Mouse (Mus musculus) ovary, postnatal 36 days (tissue): ENCODE measurements around the gene Utp3.

Experiments
- DNase-seq: peaks from one replicate; pipeline ENCODE4 v3.0.0; 2022; ENCODE audit warnings: low spot score, mixed read lengths

The Utp3 gene

DNA sequence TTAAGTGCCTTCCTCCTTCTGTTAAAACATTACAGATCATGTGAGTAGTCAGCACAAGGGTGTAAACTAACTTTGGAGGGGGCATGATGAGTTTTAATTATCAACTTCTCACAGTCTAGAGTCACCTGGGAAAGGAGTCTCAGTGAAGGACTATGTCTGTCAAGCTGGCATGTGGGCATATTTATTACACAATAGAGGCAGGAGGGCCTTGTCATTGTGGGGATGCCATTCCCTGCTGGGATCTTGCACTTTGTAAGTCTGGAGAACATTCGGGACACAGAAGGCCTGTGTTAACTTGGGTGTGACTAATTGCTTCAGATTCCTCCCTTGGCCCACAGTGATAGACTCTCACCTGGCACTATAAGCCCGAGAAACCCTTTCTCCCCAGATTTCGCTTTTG is 15.3 kb downstream of the Utp3 start:
- no peak for DNase-seq

DNA sequence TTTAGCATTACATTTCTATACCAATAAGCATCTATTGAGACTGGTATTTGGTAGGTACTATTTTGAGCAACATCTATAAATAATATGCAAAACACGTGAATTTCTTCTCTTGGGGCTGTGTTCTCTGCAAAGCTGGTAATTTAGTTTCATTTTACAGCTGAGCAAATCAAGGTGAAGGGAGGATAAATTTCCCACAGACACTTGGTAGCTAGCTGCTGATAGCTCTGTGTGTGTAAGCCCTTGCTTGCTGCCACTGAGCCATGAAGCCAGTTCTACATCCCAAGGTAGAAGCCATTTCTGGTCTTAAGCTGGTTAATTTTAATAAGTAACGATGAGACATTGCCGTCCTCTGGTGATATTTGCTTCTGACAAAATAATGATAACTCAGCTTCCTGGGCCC is 20.6 kb downstream of the Utp3 start:
- no peak for DNase-seq

- DNase-seq, result no peak
Observed at GRCm38 (mm10) chr5:88575506-88576338, 21.5 kb downstream of the Utp3 start.

- no peak for DNase-seq
Observed at GRCm38 (mm10) chr5:88580681-88581080, 26.4 kb downstream of the Utp3 start.

DNA sequence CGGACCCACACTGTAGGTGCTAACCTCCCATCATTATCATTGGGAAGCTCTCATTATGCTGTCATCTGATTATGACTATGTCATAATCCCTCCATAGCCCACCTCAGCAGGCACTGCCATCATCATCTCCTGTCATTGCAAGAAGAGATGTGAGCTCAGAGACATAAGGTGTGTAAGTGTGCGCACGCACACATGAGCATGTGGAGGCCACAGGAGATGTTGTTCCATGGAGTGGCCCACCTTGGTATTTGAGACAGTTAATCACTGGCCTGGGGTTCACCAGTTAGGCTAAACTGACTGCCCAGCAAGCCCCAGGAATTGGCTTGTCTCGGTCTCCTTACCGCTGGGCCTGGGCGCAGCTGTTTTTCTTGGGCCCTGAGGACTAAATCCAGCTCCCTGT is 27.1 kb downstream of the Utp3 start:
- DNase-seq, result no peak

- DNase-seq, result no peak
Observed at GRCm38 (mm10) chr5:88583271-88584031, 29.2 kb downstream of the Utp3 start.

DNA sequence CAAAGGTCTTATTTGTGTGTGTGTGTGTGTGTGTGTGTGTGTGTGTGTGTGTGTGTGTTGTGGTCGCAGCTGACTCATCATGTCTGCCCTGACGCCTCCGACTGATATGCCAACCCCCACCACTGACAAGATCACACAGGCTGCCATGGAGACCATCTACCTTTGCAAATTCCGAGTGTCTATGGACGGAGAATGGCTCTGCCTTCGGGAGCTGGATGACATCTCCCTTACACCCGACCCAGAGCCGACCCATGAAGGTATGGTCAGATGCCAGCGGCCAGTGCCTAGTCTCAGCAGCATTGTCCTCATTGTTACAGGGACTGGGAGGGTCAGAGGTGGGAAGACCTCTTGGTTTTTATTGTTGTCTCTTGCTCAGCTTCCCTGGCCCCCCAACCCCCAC is 29.8 kb downstream of the Utp3 start:
- DNase-seq, result no peak

- no peak for DNase-seq
Observed at GRCm38 (mm10) chr5:88586407-88587174, 32.3 kb downstream of the Utp3 start.

DNA sequence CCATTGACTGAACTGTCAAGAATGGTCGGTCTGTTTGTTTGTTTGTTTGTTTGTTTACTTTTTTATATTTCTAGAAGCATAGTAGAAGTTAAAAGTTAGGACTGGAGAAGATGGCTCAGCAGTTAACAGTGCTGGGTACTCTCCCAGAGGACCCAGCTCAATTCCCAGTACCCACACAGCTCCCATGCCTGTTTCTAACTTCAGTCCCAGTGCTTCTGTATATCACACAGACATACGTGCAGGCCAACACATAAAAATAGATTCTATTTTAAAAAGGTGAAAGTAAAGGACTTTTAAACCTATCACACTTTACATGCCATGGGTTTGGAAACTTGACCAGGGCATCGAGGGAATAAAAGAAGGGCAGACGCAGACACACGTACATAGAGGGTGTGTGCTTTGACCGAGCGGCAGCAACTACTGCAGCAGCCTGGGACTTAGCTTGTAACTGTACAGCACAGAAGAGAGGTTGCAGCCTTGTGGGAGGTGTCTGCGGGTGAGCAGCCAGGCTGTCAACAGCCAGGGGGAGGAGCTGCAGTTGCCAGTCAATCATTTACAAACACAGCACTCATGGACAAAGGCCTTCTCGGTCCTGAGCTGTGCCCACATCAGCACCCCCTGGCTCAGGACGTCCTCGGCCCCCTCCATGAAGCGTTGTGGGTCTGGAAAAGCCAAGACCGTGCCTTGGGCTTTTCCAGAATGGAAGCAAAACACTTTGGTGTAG is 33.1 kb downstream of the Utp3 start:
- no peak for DNase-seq

GRCm38 (mm10) chr5:88588481-88588880 is 34.2 kb downstream of the Utp3 start:
- DNase-seq, result no peak

GRCm38 (mm10) chr5:88593421-88594172 is 39.3 kb downstream of the Utp3 start:
- no peak for DNase-seq

DNA sequence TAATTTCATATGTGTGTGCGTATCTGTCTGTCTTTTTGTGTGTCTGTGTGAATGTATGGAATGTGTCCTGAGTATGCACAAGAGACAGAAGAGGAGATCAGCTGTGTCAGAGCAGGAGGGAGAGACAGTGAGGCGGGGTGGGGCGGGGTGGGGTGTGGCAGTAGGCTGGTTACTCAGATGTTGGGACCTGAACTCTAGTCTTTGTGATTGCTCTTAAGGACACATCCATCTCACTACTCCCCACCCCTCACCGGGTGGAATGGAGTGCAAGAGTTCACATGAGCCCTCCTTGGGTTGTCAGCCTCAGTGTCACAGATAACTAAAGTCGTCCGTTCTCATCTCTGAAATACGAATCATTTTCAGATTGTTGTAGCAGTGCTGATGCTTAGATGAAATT is 39.9 kb downstream of the Utp3 start:
- no peak for DNase-seq

DNA sequence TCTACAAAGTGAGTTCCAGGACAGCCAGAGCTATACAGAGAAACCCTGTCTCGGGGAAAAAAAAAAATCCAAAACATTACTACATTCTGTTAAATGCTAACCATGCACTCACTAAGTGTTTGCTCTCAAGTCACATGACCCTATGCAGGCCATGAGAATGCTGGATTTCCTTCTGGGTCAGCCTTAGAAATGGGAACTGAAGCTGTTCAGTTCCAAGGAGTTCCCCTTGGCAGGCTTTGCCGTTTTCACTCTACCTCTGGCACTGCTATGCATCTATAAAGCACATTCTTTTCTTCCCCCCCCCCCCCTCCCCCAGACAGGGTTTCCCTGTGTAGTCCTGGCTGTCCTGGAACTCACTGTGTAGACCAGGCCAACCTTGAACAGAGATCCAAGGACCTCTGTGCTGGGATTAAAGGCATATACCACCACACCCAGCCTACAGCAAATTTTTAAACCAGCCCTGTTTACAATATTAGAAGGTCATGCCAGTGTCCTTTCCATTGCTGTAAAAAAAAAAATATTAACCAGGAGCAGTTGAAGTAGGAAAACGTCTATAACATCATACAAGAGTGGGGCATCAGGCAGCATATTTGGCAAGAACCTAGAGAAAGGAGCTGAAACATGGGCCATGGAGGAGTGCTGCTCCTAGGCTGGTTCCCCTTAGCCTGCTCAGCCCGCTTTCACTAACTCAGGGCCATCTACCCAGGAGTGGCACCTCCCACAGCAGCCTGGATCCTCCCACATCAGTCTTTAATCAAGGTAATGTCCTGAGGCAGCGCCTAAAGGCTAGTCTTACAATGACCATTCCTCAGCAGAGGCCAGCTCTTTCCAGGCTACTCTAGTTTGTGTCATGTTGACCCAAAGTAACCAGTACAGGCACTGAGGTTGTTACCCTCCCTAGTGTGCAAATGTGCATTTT is 41.5 kb downstream of the Utp3 start:
- DNase-seq, result no peak

DNA sequence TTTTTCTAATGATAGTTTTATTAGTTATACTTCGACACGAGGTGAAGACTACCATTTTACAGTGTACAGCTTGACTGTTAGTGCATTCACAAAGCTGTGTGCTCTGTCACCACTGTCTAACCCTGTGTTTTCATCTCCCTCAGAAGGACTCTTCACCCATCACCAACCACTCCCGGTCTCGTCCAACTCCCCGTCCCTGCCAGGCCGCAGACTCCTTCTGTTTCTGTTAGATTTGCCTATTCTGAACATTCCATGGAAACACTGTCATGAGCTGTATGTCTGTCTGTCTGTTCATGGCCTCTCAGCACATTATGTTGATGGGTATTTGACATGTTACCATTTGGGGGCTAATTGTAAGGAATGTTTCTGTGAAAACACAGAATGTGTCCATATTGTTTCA is 44.7 kb downstream of the Utp3 start:
- no peak for DNase-seq

- no peak for DNase-seq
Observed at GRCm38 (mm10) chr5:88602030-88602429, 47.8 kb downstream of the Utp3 start.

DNA sequence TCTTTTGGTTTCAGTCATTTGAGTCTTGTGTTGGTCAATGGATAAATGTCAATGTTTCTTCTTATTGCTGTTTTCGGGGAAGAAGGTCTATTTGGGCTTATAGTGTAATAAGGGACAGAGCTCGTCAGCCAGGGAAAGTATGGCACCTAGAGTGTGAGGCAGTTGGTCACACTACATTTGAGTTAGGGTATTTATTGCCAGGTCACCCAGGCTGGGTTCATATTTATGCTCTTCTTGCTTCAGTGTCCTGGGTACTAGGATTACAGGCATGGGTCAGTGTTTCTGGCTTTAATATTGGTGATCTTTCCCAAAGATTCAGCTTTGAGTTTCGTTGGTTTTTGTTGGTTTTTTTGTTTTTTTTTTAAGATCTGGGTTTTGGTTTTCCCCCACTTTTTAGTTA is 48.5 kb downstream of the Utp3 start:
- DNase-seq, result no peak

DNA sequence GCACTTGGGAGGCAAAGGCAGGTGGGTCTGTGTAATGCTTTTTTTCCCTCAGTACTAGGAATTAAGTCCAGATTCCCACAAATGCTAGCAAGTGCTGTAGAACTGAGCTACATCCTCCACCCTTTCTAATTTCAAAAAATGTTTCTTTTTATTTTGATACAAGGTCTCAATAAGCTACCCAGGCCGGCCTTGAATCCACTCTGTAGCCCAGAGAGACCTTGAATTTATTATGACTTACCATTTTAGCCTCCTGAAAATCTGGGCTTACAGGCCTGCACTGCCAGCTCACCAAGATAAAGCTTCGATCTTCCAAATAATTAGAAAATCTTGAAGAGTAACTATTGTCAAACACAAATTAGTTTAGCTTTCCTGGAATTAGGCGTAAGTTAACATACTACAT is 49.8 kb downstream of the Utp3 start:
- no peak for DNase-seq

GRCm38 (mm10) chr5:88604641-88605358 is 50.5 kb downstream of the Utp3 start:
- DNase-seq, result no peak
